Mouse (Mus musculus) G1E (cell line): ENCODE results near the gene Rassf2.

ENCODE experiments used
- CTCF ChIP-seq: IDR thresholded peaks from 2 replicates; pipeline ENCODE4 v1.5.1; 2012; ENCODE audit warnings: low read depth, low read length, inconsistent platforms, mixed read lengths
- GATA1 ChIP-seq: IDR thresholded peaks from 2 replicates; pipeline ENCODE4 v1.6.1; 2012; ENCODE audit warnings: borderline replicate concordance, low read length, inconsistent platforms, mixed read lengths
- TAL1 ChIP-seq: conservative IDR thresholded peaks from 2 replicates; pipeline ENCODE4 v1.6.1; 2012; ENCODE audit warnings: low read depth, low read length, inconsistent platforms, mixed read lengths

DNA sequence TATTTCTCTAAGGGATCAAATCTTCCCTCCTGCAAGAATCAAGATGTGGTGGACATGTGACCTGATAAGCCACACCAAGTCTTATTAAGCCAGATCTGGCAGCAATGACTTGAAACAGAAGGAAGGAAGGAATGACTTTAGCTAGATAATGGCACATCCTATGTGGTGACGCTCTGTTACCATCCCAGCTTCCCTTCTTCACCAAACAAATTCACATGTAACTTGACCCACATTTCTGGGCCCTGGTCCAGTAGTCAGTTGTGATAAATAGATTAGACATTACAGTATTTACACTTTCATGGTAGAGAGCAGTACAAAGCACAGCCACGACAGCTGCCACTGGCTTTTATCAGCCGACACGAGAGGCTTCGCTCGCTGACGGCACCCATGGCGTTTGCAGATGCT lies 25.3 kb upstream of the Rassf2 start:
- TF ChIP-seq GATA1, result no peak
- no peak for TF ChIP-seq CTCF
- TF ChIP-seq TAL1, result no peak
